Mouse (Mus musculus) heart, embryonic 15.5 days (tissue): ENCODE data around the gene Rims3. TPM values are rescaled to one million over a fixed set of nuclear protein-coding genes. Genes with fewer than 3 reads are reported as not detected.

Experiments
- ATAC-seq: fragments of 200-750 bp; cut with Nextera tagmentation; replicated peaks from 2 replicates; pipeline ENCODE4 v1.8.0; 2017; ENCODE audit warnings: low read depth, moderate TSS enrichment; ENCODE audit not compliant: insufficient number of reproducible peaks, insufficient read depth, low FRiP score
- H3K27ac ChIP-seq: fragments of 300-500 bp; sonication (generic); 2 replicates; pipeline ENCODE4 v1.5.1; 2015; ENCODE audit warnings: mild to moderate bottlenecking, inconsistent platforms
- H3K27me3 ChIP-seq: fragments of 300-500 bp; sonication (generic); 2 replicates; pipeline ENCODE4 v1.6.1; 2015; ENCODE audit warnings: inconsistent platforms
- H3K36me3 ChIP-seq: fragments of 300-500 bp; sonication (generic); 2 replicates; pipeline ENCODE4 v1.6.1; 2015; ENCODE audit warnings: mild to moderate bottlenecking, inconsistent platforms
- H3K4me1 ChIP-seq: fragments of 300-500 bp; sonication (generic); replicated peaks from 2 replicates; pipeline ENCODE4 v1.6.1; 2015; ENCODE audit warnings: inconsistent platforms
- H3K4me2 ChIP-seq: fragments of 300-500 bp; sonication (generic); 2 replicates; pipeline ENCODE4 v1.6.1; 2015; ENCODE audit warnings: inconsistent platforms, mild to moderate bottlenecking, moderate library complexity
- H3K4me3 ChIP-seq: fragments of 300-500 bp; sonication (generic); 2 replicates; pipeline ENCODE4 v1.5.1; 2015; ENCODE audit warnings: mild to moderate bottlenecking, inconsistent platforms
- H3K9ac ChIP-seq: fragments of 300-500 bp; sonication (generic); 2 replicates; pipeline ENCODE4 v1.6.1; 2015; ENCODE audit warnings: mild to moderate bottlenecking, inconsistent platforms
- H3K9me3 ChIP-seq: fragments of 300-500 bp; sonication (generic); replicated peaks from 2 replicates; pipeline ENCODE4 v1.6.1; 2016; ENCODE audit warnings: inconsistent platforms
- WGBS: fragments of 180-500 bp; shearing (Covaris S2); methylation state at CpG from one replicate; pipeline ENCODE4 v1.1.7; 2015; ENCODE audit warnings: mixed read lengths; 5-methylcytosine and 5-hydroxymethylcytosine counted together
- polyA plus RNA-seq: library from polyadenylated mRNA; unstranded; fragments of >200 nt; fragmentation: Nextera tagmentation; extraction: Ambion mirVana; gene quantifications from 2 replicates; pipeline ENCODE4 v1.2.1, GENCODE M21; 2015

Rims3 gene
- polyA plus RNA-seq, 1 experiment from 2014 or later = 0.25 TPM

DNA sequence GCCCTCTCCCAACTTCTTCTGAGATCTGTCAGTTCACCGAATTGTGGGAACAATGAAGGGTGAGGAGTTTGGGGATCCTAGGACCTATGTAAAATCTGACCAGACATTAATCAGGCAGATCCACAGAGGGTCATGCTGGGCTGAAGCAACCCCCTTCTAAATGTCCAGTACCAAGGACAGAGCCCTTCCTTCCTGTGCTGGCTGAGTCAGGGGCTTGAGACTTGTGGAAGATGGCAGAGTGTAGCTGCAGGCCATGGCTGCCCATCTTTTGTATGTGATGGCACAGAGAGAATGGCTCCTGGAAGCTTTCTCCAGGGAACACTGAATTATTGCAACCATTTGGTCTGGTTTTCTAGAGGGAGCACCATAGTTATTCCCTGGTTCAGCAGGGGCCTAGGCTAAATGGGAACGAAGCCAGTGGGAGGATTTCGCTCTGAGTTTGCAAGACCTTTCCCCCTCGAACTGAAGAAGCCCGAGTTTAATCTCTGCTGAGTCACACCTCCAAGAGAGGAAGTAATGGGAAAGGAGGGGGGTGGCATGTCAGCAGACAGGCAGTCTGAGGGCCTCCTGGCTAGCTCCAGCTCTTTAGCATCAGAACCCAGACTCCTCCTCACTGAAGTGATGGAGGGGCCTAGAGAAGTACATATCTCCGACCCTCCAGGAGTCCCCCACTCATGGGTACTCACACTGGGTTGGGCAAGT is 26.3 kb downstream of the Rims3 start:
- H3K4me2 ChIP-seq = no peak overlapping the region
- peaks cover 6% of the 10 kb centered on the region for H3K4me1 ChIP-seq
- H3K9ac ChIP-seq = no peak overlapping the region
- H3K9me3 ChIP-seq = no peaks in the 10 kb centered on the region
- no peaks in the 10 kb centered on the region for H3K36me3 ChIP-seq
- WGBS = 45% methylated on average over 6 of the region's 6 CpGs
- no peak overlapping the region for H3K4me3 ChIP-seq
- H3K27me3 ChIP-seq = 0 out of 2 replicates have a peak, but pooled peaks cover 8% of the 10 kb centered on the region
- H3K27ac ChIP-seq = no peak overlapping the region
- ATAC-seq = no peak

DNA sequence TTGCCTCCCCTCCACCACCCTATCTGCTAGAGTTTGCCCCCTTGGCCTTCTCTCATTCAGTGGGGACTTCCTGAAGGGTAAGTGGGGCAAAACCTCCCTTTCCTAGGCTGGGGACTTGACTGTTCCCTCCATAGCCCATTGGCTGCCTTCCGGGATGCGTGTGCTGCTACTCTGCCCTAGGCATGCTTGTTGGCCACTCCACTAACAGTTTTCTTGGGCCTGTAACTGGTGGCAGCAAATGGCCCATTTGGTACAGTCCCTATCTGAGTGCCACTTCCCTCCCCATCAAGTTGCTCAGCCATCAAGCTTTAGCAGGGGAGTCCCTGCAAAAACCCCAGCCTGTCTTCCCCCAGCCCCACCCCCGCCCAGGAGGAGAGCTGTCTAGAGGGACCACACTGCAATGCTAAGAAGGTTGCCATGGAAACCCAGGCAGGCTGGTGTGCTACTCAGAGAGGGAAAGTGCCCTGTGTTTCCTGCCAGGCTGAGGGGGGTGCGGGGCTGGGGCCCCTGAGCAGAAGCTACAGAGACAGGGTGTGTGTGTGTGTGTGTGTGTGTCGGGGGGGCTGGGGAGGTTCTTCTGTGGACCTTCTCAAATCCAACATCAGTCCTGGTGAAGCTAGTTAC is 27.5 kb downstream of the Rims3 start:
- Histone ChIP-seq H3K9ac (no peak overlapping the region), H3K9me3 (no peaks in the 10 kb centered on the region), H3K4me2 (no peak overlapping the region), H3K4me3 (no peak overlapping the region), H3K4me1 (peaks cover 13% of the 10 kb centered on the region), H3K27ac (no peak overlapping the region), H3K27me3 (peaks cover 11% of the 10 kb centered on the region), H3K36me3 (no peaks in the 10 kb centered on the region)
- ATAC-seq = no peak
- WGBS = 48% methylated on average over 5 of the region's 5 CpGs

DNA sequence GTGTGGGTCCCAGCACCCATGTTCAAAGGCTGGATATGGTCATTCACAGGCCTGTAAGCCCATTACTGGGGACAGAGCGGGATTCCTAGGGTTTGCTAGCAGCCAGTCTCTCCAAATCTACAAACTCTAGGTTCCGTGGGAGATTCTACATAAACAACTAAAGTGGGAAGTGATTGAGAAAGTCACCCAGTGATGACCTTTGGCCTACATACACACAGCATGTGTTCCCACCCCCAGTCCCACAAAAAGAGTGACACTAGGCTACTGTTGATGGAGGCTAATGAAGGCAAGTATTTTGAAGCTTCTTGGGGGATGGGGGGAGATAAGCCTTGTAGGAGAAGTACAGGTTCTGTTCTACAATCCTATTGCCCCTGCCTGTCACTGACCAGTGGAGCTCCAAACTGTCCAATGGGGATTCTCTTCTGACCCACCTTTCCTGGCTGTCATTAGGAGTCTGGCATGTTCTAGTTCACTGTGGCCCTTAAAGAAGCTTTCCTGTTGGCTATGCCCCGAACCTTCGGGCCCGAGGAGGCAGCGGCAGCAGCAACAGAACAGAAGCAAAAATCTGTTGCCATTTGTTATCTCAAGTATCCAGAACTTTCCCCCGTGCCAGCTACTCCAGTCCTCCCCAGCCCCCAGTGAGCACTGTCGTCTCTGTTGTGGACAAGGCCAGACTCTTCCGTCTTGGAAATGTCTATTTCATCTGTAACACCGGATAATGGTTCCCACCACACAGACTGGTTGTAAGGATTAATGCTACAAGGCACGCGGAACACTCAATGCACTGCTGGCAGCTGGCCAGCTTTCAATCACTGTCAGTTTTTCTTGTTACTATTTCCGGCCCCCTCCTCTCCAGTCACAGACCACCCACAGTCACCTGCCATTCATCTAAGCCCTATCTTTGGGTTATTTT is 30.8 kb downstream of the Rims3 start:
- Histone ChIP-seq H3K4me1 (peaks cover 13% of the 10 kb centered on the region), H3K4me2 (peak overlapping the region; percentile 38), H3K4me3 (no peak overlapping the region), H3K9me3 (no peaks in the 10 kb centered on the region), H3K9ac (no peak overlapping the region), H3K27me3 (peaks cover 15% of the 10 kb centered on the region), H3K27ac (peak overlapping the region; percentile 27; the same call in 1 of the 2 replicates), H3K36me3 (no peaks in the 10 kb centered on the region)
- WGBS = 25% methylated on average over 13 of the region's 13 CpGs
- no peak for ATAC-seq

DNA sequence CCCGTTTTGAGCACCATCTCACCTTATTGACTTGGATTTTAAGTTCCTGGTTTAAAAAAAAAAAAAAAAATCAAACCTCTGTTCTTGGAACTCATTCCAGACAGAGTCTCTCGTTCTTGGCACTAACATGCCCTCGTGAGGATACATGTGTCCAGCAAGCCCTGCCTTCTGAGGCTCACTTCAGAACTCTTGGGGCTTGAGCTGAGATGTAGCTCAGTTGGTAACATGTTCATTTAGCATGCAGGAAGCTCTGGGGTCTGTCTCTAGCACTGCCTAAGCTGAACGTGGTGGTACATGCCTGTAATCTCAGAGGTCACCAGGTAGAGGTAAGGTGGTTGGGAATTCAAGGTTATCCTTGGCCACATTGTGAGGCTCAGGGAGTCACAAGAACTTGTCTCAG is 31.5 kb downstream of the Rims3 start:
- ATAC-seq = no peak
- H3K4me3 ChIP-seq = no peak overlapping the region
- whole genome bisulfite sequencing = 7% methylated on average over 4 of the region's 4 CpGs
- H3K9ac ChIP-seq = no peak overlapping the region
- H3K36me3 ChIP-seq = no peaks in the 10 kb centered on the region
- peak overlapping the region; percentile 27; the same call in 1 of the 2 replicates for H3K27ac ChIP-seq
- peak overlapping the region; percentile 38 for H3K4me2 ChIP-seq
- H3K4me1 ChIP-seq = peaks cover 13% of the 10 kb centered on the region
- no peaks in the 10 kb centered on the region for H3K9me3 ChIP-seq
- peaks cover 15% of the 10 kb centered on the region for H3K27me3 ChIP-seq

DNA sequence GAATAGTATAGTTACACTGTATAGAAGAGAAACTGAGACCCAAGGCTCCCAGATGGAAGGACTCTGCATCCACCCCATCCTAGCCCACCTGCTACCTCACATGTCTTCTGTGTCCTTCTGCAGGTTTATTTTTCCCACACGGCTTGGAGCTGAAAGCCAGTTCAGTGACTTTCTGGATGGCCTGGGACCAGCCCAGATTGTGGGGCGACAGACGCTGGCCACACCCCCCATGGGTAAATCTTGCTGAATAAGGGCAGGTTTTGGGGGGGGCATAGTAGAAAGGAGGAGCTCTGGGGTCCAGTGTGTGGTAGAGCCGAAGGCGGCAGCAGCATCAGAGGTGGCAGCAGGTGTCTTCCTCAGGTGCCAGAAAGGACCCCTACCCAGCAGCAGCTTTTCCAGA is 32.2 kb downstream of the Rims3 start:
- H3K9me3 ChIP-seq = no peaks in the 10 kb centered on the region
- H3K36me3 ChIP-seq = no peaks in the 10 kb centered on the region
- no peak overlapping the region for H3K9ac ChIP-seq
- ATAC-seq = no peak
- no peak overlapping the region for H3K4me3 ChIP-seq
- no peak overlapping the region for H3K4me2 ChIP-seq
- H3K27me3 ChIP-seq = peaks cover 15% of the 10 kb centered on the region
- no peak overlapping the region for H3K27ac ChIP-seq
- WGBS = 82% methylated on average over 5 of the region's 5 CpGs
- peaks cover 13% of the 10 kb centered on the region for H3K4me1 ChIP-seq

DNA sequence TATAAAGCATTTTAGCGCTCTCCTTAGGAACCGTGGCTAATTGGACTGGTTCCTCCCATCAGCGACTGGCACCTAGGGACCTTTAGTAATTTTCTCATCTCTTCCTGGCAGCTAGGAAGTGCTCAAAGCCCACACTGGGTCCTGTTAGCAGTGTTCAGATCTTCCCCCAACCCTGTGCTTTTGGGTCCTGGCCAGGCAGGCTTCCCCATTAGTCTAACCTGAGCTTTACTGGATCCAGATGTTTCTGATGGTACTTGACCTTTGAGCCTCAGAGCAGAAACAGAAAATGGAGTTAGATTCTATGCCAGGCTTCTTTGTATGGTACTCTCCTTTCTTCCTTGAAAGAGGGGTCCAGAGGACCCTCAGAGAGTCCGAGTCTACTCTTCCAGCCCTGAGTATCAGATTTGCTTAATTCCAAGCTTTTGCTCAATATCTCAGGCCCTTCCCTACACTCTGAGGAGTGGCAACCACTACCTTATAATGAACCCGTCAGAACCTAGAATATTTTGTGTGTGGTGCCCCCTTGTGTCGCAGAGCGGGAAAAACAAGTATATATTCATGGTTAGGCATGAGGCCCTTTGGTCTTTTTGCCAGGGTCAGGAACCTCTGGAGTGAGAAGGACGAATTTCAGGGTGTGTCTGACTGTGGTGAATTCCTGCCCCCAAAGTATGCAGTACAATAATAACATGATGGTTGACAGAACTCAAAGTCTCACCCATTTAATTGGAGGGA is 32.9 kb downstream of the Rims3 start:
- ATAC-seq = no peak

DNA sequence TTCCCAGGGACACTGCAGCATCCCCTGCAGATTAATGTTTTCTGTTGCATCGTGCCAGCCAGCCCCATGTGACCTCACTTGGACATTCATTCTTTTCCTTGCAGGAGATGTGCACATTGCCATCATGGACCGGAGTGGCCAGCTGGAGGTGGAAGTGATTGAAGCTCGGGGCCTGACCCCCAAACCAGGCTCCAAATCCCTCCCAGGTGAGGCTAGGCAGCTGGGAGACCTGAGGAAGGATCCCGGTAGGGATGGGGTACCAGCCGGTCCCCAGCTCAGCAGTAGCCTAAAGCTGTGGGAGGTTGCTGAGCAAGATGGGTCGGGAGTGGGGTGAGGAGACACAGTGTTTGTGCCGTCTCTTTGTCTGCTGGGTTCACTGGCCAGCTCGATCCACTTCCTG is 34.3 kb downstream of the Rims3 start:
- Histone ChIP-seq H3K4me1 (peaks cover 13% of the 10 kb centered on the region), H3K9me3 (no peaks in the 10 kb centered on the region), H3K4me2 (no peak overlapping the region), H3K4me3 (no peak overlapping the region), H3K9ac (no peak overlapping the region), H3K27ac (no peak overlapping the region), H3K27me3 (peaks cover 14% of the 10 kb centered on the region), H3K36me3 (no peaks in the 10 kb centered on the region)
- no peak for ATAC-seq
- WGBS = 68% methylated on average over 8 of the region's 8 CpGs

More for the DNA sequence above, 32.9 kb downstream of the Rims3 start:
- no peak overlapping the region for H3K4me3 ChIP-seq
- H3K9ac ChIP-seq = no peak overlapping the region
- H3K4me1 ChIP-seq = peaks cover 13% of the 10 kb centered on the region
- H3K36me3 ChIP-seq = no peaks in the 10 kb centered on the region
- peaks cover 18% of the 10 kb centered on the region for H3K27me3 ChIP-seq
- WGBS = 37% methylated on average over 8 of the region's 8 CpGs
- H3K9me3 ChIP-seq = no peaks in the 10 kb centered on the region
- no peak overlapping the region for H3K4me2 ChIP-seq
- H3K27ac ChIP-seq = no peak overlapping the region

DNA sequence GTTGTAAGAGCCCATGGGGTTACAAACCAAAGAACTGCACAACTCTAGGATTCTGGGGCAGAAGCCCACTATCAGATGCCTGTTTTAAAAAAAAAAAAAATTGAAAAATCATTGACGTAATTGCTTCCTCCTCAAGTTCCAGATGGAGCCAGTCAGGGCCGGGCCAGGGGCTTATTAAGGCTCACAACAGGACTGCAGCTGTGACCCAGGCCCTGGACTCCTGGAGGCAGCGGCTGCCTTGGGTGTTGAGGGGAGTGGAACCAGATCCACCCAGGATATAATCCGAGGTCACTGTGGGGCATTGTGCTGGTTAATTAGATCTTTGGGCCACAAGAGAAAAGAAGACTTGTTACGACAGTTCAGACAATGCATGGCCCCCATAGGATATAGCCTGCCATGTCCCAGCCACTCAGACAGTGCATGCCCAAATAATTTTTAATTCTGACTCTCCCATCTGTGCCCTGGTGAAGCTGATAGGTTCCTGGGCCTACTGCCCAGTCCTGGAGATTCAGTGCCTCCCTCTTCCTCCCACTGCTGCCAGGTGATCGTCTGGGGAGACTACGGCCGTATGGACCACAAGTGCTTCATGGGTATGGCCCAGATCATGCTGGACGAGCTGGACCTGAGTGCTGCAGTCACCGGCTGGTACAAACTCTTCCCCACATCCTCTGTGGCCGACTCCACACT is 36.3 kb downstream of the Rims3 start:
- Histone ChIP-seq H3K9ac (no peak overlapping the region), H3K4me2 (no peak overlapping the region), H3K27me3 (peaks cover 24% of the 10 kb centered on the region), H3K36me3 (no peaks in the 10 kb centered on the region), H3K27ac (no peak overlapping the region), H3K9me3 (no peaks in the 10 kb centered on the region), H3K4me1 (peaks cover 6% of the 10 kb centered on the region), H3K4me3 (no peak overlapping the region)
- no peak for ATAC-seq
- WGBS = 73% methylated on average over 11 of the region's 11 CpGs

DNA sequence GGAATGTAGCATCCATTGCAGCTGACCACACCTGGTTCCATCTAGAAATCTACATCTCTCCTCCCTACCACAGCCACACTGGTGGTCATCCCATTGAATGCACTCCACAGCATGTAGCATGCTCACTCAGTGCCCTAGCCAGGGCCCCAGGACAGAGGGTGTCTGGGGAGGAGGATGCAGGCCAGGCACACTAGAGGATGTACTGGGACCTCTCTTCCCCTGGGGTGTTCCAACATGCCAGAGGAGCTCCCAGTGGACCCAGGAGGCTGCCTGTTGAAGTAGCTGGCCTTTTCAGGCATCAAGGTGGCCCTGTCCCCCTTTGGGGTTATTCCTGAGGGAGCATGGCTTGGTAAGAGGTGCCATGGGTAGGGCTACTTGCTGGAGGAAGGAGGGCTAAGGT is 37.3 kb downstream of the Rims3 start:
- H3K27ac ChIP-seq = no peak overlapping the region
- no peak for ATAC-seq
- H3K4me3 ChIP-seq = no peak overlapping the region
- H3K27me3 ChIP-seq = peaks cover 19% of the 10 kb centered on the region
- no peak overlapping the region for H3K4me2 ChIP-seq
- no peak overlapping the region for H3K9ac ChIP-seq
- H3K9me3 ChIP-seq = no peaks in the 10 kb centered on the region
- H3K36me3 ChIP-seq = no peaks in the 10 kb centered on the region
- no peaks in the 10 kb centered on the region for H3K4me1 ChIP-seq

DNA sequence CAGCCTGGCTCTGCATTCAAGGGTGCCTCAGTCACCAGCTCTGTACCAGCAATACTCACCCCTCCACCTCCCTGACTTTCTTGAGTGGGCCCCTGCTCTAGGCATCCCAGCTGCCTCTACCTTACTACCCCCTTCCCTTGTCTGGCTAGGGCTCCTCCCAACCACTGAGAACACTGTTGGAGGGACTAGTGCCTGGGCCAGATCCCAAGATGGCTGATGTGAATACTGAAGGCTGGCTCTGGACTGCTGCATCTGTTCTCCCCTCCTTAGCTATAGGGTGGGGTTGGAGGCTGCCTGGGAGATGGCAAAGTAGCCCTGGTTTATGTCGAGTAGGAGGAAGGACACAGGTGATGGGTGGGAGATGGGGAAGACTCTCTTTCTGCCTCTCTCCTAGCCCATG is 37.9 kb downstream of the Rims3 start:
- Histone ChIP-seq H3K9me3 (no peaks in the 10 kb centered on the region), H3K36me3 (no peaks in the 10 kb centered on the region), H3K4me3 (no peak overlapping the region), H3K4me1 (no peaks in the 10 kb centered on the region), H3K9ac (no peak overlapping the region), H3K27ac (no peak overlapping the region), H3K4me2 (no peak overlapping the region), H3K27me3 (peaks cover 18% of the 10 kb centered on the region; the same call in 1 of the 2 replicates)
- 43% methylated on average over 1 of the region's 1 CpGs for WGBS
- no peak for ATAC-seq
